Mouse (Mus musculus): ENCODE measurements at regions not wholly inside any gene's neighbourhood (a gene's known extent, or its start where the extent isn't known, plus 50 kb on each side); places are given as distances from the start of the nearest gene placed in this dataset.

DNA sequence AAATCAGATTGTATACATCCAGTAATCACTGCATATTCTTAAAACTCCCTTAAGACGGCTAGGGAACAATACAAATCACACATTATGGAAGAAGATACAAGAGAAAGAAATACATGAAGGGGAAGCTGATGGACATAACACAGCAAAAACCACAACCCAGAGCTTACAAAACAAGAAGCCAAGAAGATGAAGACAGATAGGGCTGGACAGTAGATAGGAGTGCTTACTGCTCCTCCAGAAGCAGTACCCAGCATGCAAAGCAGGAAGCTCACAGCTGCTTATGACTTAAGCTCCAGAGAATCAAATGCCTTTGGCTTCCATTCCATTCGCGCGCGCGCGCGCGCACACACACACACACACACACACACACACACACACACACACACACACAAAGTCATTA is 131.0 kb upstream of the Slc7a11 start:
- TF ChIP-seq EP300 (IDR thresholded peaks at IDR 0.05; ENCODE audit: insufficient read depth, low read depth, low read length), result no peak
- no peak for TF ChIP-seq CTCF (IDR thresholded peaks at IDR 0.05)
- no peak for TF ChIP-seq POLR2A (IDR thresholded peaks at IDR 0.05; ENCODE audit: insufficient read depth, low read depth, low read length)

Measured in heart, adult 2 months (tissue).